Mouse (Mus musculus) liver, adult 10 weeks (tissue): Measurements from ENCODE around the gene Cux2. TPM values are rescaled to one million over a fixed set of nuclear protein-coding genes. Genes with fewer than 3 reads are reported as not detected.

ENCODE experiments used
- polyA plus RNA-seq: library from polyadenylated mRNA; stranded (reverse); fragments of 350-450 nt; fragmentation: Illumina TruSeq; extraction: RNeasy Lipid Tissue Mini Kit (QIAGEN cat#74804); gene quantifications from one replicate; pipeline ENCODE4 v1.2.3, GENCODE M21; 2014; ENCODE audit warnings: low read depth, low replicate concordance

The Cux2 gene
- 0.13 TPM for polyA plus RNA-seq

DNA sequence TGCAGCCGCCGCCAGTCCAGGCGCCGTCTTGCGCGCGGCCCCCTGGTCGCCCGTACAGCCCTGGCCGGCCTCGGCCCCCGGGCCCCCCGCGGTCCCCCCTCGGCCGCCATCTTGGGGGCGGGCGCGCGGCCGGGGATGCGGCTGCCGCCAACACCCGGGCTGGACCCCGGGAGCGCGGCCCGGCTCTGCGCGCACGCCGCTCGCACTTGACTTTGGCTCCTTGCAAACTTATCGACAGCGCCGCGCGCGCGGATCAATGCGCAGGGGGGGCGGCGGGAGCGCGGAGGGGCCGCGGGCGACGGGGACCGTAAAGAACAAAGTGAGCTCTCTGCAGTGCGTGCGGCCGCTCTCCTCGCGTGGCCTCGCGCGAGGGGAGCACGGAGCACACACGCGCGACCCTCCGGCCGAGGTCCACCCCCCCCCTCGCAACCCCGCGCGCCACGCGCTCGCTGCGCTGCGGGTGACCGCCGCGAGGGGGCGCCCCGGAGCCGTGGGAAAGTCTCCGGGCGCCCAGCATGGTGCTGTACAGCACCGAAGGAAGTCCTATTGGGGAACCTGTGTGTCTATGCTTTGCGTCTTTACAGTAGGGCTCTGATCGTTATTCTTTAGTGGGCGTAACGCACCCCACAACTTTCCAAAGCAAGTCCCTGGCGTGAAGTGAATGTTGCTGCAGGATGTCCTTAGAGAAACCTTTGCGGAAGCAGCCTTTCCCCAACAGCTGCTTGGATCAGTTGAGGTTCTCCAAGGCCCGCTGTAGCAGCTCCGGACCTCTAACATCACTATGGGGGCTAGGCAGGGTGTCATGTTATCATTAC is at the start of gene Cux2:
Gene Cux2, minus strand, starts transcription at position 86 of the 815 bp plus-strand sequence.

GRCm38 (mm10) chr5:121848743-121849142 is 201.2 kb downstream of the Cux2 start, which contains the start of gene Pheta1:
Pheta1 (plus strand) TSS chr5:121848984.

DNA sequence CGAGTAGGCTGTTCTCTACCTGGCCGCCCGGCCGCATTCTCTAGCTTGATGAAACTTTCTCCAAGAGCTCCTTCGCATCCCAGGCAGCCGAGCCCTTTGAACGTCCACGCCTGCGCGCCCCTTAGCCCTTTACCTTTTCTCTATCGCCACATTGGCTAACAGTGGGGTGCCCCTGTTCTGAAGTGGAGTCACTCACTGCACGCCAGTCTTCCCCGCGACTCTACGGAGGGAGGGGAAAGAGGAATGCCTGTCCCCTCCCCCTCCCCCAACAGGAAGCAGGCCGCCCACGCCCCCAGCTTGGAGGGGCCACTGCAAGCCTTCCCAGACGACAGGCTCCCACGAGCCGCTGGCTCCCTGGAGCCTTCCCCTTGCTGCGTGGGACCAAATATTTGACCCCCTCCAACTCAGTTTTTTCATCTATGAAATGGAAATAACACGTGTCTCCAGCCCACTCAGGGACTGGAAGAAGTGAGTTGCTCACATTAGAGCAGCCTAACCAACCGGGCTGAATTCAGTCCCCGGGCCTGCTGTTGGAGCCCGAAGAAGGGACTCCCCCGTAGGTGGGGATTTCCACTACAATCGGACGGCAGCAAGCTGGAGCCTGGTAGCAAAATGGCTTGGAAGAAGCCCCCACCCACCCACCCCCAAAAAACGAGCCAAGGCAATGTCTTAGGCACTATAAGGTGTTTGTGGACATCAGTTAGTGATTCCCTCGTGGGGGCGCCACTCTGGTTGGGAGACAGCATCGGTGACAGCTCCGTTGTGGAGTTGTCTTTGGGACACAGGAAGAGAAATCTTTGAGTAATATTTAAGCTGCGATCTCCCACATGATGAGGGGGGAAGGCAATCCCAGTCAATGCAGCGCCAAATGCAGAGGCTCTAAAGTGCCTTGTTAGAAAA is 212.2 kb downstream of the Cux2 start, which contains the start of gene Sh2b3:
Gene Sh2b3, minus strand, starts transcription at position 206 of the 900 bp plus-strand sequence.

Other genes starting within 250 kb of the Cux2 start
- gene Sh2b3, start 212.5 kb downstream of the Cux2 start, polyA plus RNA-seq: 4.8 TPM
- 0.48 TPM for gene Pheta1, start 201.1 kb downstream of the Cux2 start, polyA plus RNA-seq
- gene Myl2, start 50.8 kb upstream of the Cux2 start, polyA plus RNA-seq: not detected
- not detected for gene Ccdc63, start 90.7 kb upstream of the Cux2 start, polyA plus RNA-seq
- 132 TPM for gene Ppp1cc, start 108.2 kb upstream of the Cux2 start, polyA plus RNA-seq
- gene Hvcn1, start 156.7 kb upstream of the Cux2 start, polyA plus RNA-seq: not detected
- 0.64 TPM for gene Tctn1, start 214.4 kb upstream of the Cux2 start, polyA plus RNA-seq
- gene Pptc7, start 234.3 kb upstream of the Cux2 start, polyA plus RNA-seq: 10.9 TPM